Mouse (Mus musculus) common myeloid progenitor, adult 5-6 weeks (primary cell): Measurements from ENCODE around the gene Mcam. TPM values are rescaled to one million over a fixed set of nuclear protein-coding genes. Genes with fewer than 3 reads are reported as not detected.

Experiments
- ATAC-seq: replicated peaks from 2 replicates; pipeline ENCODE4 v1.8.0; 2016; ENCODE audit warnings: low read depth, mild to moderate bottlenecking, moderate TSS enrichment, inconsistent platforms; ENCODE audit not compliant: poor library complexity, severe bottlenecking
- total RNA-seq: library from RNA; stranded (forward); fragments of 200-1000, 187-1606 nt; gene quantifications from 2 replicates; pipeline ENCODE4 v1.2.3, GENCODE M21; 2017

The Mcam gene
- total RNA-seq = 0.15 and 2.6 TPM in 2 replicates

DNA sequence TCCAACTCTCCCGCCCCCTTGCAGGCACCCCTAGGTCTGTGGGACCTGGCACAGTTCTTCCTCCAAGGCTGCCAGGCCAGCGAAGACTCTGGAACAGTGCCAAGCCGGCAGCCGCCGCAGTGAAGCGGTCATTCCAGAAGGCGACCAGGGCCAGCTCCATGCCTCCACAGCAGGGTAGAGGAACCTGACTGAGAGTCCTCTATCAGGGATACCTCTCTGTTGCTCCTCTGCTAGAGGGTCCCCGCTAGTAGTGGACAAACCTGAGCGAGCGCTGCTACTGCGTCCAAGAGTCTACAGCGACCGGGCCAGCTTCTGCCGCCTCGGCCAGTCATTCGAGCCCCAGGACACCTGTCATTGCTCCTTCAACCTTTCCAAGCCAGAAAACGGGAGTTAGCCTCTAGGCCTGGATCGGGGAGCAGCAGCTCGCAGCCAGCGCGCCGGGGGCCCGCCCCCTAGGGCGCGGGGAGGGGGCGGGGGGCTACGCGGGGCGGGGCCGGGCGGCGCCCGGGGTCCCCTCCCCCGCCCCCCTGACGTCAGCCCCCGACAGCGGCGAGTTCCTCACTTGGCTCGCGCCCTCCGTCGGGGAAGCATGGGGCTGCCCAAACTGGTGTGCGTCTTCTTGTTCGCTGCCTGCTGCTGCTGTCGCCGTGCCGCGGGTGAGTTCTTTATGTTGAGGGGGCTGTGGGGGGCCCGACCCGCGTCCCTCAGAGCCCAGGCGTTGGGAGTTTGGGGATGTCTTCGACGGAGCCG lies at the start of gene Mcam:
TSS of gene Mcam (plus strand) at position 369 of the 750 bp plus-strand sequence.
- ATAC-seq = 0 out of 2 replicates have a peak, but pooled peaks have one; percentile 20

GRCm38 (mm10) chr9:44084659-44085229 lies 49.5 kb upstream of the Mcam start:
- ATAC-seq = peak; percentile 46

GRCm38 (mm10) chr9:44085276-44085675 lies 49.0 kb upstream of the Mcam start:
- ATAC-seq = no peak

DNA sequence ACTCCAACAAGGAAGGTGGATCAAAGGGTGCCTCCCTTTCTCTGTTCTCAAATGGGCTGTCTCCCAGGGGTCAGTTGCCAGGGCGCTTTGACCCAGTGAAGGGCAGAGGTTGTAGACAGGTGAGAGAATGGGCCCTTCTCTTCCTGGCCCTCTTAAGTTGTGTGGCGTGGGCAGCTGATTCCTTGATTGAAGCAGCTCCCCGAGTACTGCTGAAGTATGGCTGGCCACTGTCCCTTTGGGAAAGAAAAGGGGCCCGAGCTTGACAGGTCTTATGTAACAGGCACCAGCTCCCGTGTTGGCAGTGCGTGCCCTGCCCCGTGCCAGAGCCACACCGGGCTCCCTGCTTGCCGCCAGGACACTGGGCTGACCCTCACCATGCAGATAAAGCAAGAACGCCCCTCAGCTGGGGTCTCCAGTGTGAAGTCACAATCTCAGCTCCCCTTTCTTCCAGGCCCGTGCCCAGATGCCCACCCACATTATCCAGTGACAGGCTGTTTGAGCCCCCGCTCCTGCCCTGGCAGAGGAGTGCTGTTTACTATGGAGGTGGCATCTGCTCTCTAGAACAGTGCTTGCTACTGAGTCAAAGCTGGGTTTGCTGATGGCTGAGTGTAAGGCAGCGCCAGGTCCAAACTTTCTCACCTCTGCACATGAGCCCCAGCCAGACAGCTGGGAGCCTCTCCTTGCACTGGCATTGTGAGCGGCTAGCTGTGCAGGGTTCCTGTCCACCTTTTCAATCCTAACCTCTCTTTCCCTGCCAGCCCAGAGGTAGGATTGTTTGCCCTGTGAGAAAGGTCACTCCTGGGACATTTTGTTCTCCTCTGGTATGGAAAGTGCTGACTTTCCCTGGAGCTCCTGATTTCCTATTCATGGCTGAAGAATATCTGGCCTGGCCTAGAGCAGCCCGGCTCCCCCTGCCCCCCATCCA lies 48.3 kb upstream of the Mcam start:
- no peak for ATAC-seq

DNA sequence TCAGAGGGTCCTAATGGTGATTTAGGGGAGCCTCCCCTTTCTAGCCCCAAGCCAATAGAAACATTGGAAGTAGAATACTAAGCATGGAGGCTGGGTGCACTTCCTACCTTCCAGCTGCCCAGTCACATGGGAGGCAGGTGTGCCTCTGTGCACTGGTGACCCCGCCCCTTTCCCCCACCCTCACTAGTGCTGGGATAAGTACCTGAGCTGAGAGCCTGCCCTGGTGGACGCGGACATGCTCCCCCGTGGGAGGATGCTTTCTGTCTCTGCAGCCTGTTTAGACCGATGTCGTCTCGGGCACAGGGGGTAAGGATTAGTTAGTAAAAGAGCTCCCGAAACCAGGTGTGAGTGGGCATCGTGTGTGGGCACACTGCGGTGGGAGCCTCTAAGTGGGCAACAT lies 47.3 kb upstream of the Mcam start:
- no peak for ATAC-seq

GRCm38 (mm10) chr9:44087761-44088455 lies 46.4 kb upstream of the Mcam start:
- no peak for ATAC-seq

- ATAC-seq = peak; percentile 45
Measured at GRCm38 (mm10) chr9:44088877-44089608, 45.2 kb upstream of the Mcam start.

- peak; percentile 64 for ATAC-seq
Measured at GRCm38 (mm10) chr9:44093612-44094503, 40.4 kb upstream of the Mcam start.

DNA sequence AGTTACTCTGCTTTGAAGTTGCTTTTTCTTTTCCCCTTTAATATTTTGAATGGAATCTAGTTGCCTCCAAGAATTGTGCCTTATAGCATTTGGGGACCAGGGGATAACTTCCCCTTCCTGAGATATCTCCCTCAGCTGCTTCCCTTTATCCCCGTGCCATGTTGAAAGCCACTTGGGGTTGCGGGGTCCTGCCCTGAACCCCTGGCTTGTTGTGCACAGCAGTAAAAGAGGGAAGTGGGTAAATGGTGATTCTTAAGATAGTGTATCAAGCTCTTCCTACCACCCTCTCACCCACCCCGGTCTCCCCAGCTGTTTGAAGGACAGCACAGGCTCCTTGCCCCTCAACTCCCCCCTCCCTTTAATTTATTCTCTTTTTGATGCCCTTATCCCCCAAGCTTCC lies 39.5 kb upstream of the Mcam start:
- ATAC-seq = peak; percentile 78

GRCm38 (mm10) chr9:44095781-44096180 lies 38.5 kb upstream of the Mcam start:
- ATAC-seq = no peak

- no peak for ATAC-seq
Measured at GRCm38 (mm10) chr9:44096536-44096935, 37.7 kb upstream of the Mcam start.

DNA sequence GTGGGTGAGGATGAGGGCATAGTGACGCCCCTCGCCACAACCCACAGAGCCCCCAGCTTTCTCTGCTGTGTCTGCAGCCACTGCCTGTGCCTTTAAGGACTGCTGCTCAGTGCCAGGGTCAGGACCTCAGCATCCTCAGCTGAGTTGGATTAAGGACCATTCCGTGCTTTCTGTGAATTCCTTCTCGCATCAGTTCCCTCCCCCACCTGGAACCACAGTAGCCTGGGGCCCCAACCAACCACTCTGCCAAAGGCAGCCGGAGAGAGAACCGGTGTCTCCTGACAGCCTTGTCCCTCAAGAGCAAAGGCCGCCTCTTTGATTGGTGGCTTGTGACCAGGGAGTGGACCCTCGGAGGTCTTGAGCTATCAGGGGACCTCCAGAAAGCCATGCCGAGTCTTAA lies 32.8 kb upstream of the Mcam start, which contains the start of gene Mfrp:
TSS of gene Mfrp (plus strand) at position 240 of the 400 bp plus-strand sequence.
- no peak for ATAC-seq

DNA sequence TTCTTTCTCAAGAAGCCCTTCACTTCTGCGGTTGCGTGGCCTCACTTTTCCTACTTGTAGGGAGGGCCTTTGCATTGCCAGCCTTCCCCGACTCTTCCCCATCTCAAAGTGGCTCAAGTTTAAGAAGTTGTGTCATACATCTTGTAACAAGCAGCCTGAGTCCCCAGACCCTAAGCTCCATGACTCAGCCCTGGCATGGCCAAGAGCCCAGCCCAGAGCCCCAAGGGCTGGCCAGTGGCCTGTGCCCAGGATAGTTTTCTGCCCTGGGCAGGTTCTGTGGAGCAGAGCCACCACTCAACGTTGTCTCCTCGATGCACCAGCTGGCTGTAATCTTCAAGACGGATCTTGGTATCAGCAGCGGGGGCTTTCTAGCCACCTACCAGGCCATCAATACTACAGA lies 29.4 kb upstream of the Mcam start:
- no peak for ATAC-seq

DNA sequence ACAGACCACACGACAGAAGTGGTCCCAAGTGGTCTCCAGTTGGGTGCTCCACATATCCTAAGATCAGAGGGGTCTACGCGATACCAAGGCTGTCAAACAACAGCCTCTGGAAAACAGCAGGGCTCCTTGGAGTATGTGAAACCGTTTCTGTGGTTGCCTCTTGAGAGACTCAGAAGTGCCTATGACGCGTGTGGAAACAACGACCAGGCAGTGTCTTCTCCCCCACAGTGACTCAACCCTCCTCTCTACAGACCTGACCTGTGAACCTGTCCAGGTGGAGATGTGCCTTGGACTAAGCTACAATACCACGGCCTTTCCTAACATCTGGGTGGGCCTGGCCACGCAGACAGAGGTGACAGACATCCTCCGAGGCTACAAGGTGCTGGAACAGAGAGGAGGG lies 28.5 kb upstream of the Mcam start:
- no peak for ATAC-seq

DNA sequence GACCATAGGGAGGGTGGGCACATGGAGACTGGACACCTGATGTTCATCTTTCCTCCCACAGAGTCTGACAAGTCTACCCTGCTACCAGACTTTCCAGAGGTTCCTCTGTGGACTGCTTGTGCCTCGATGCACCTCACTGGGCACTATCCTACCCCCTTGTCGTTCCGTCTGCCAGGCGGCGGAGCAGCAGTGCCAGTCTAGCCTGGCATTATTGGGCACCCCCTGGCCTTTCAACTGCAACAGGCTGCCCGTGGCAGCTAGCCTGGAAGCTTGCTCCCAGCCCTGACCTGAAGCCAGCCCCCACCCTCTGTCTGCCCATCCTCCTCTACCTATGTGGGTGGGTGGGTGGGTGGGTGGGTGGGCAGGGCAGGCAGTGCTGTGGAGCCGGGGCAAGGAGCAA lies 28.1 kb upstream of the Mcam start:
- no peak for ATAC-seq

- no peak for ATAC-seq
Measured at GRCm38 (mm10) chr9:44106596-44106995, 27.7 kb upstream of the Mcam start.

DNA sequence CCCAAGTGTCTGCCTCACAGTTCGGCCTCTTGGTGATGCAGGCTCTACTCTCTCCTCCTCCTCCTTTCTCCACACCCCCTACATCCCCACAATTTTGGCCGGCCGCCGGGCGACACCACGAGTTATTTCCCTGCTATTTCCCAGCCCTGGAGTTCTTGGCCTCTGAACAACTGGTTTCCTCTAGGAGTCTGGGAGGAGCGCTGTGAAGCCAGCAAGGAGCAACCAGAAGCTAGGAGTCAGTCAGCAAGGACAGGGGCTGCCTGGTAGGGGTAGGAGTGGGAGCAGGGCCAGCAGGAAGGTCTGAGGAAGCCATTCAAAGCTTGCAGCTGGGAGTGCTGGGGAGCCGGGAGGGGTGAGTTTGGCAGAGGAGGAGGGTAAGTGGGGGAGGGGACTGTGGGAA lies 27.2 kb upstream of the Mcam start, which contains the start of gene C1qtnf5:
TSS of gene C1qtnf5 (plus strand) at position 136 of the 400 bp plus-strand sequence.
- ATAC-seq = no peak

- ATAC-seq = no peak
Measured at GRCm38 (mm10) chr9:44107557-44108179, 26.6 kb upstream of the Mcam start.
